Mouse (Mus musculus): ENCODE measurements around the gene Pdia3. TPM values are rescaled to one million over a fixed set of nuclear protein-coding genes. Genes with fewer than 3 reads are reported as not detected.
A peak's percentile ranks its signal among the peaks of the same experiment; 100 is the strongest.

Gene Pdia3
- polyA plus RNA-seq, 1 experiment, result 331 TPM

DNA sequence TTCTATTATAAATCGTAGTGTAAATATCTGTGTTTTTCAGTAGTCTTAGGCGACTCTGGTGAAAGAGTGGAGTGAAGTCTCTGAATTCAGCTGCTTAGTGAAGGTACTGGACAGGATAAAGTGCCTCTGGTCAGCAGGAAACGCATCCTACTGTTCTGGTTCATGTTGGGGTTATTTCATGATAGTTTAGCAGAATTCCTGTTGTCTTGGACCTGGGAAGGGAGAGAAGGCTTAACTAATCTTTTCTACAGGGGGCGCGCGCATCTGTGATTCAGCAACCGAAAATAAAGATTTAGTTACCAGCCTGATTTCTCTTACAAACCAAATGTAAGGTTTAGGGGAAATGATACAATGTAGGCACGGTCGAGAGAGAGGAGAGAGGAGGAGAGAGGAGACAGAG, 34.6 kb downstream of the Pdia3 start:
- WGBS, result 11% methylated on average over 9 of the region's 9 CpGs
- Histone ChIP-seq H3K4me1 (ENCODE audit: control insufficient read depth, insufficient read depth, low read length) (peaks cover 10% of the 10 kb centered on the region), H3K27ac (ENCODE audit: insufficient read depth, low read depth, low read length) (peak overlapping the region; percentile 39; the same call in 1 of the 2 replicates), H3K4me3 (ENCODE audit: insufficient read depth, low read depth, low read length) (no peak overlapping the region)
- TF ChIP-seq CTCF (IDR thresholded peaks at IDR 0.05; ENCODE audit: insufficient read depth, low read depth, low read length), result no peak
- no peak for TF ChIP-seq POLR2A (IDR thresholded peaks at IDR 0.05; ENCODE audit: insufficient read depth, low read depth, low read length)

GRCm38 (mm10) chr2:121448739-121449535, 35.4 kb downstream of the Pdia3 start, which contains the start of gene Serf2:
TSS of gene Serf2 (plus strand) at chr2:121449195.
- Histone ChIP-seq H3K27ac (ENCODE audit: insufficient read depth, low read depth, low read length) (peak within 1 kb of the TSS; percentile 84), H3K4me1 (ENCODE audit: control insufficient read depth, insufficient read depth, low read length) (peaks cover 10% of the 10 kb centered on the region), H3K4me3 (ENCODE audit: insufficient read depth, low read depth, low read length) (peak within 1 kb of the TSS; percentile 89)
- peak; percentile 89 for TF ChIP-seq POLR2A (IDR thresholded peaks at IDR 0.05; ENCODE audit: insufficient read depth, low read depth, low read length)
- TF ChIP-seq CTCF (IDR thresholded peaks at IDR 0.05; ENCODE audit: insufficient read depth, low read depth, low read length), result no peak
- under 1% methylated on average over 72 of the region's 74 CpGs for WGBS

- peak overlapping the region; percentile 89 for H3K4me3 ChIP-seq (ENCODE audit: insufficient read depth, low read depth, low read length)
- peaks cover 10% of the 10 kb centered on the region for H3K4me1 ChIP-seq (ENCODE audit: control insufficient read depth, insufficient read depth, low read length)
- under 1% methylated on average over 54 of the region's 54 CpGs for WGBS
- H3K27ac ChIP-seq (ENCODE audit: insufficient read depth, low read depth, low read length), result peak overlapping the region; percentile 84
- no peak for TF ChIP-seq POLR2A (IDR thresholded peaks at IDR 0.05; ENCODE audit: insufficient read depth, low read depth, low read length)
- TF ChIP-seq CTCF (IDR thresholded peaks at IDR 0.05; ENCODE audit: insufficient read depth, low read depth, low read length), result no peak
These were observed 36.0 kb downstream of the Pdia3 start for GRCm38 (mm10) chr2:121449545-121450011.

DNA sequence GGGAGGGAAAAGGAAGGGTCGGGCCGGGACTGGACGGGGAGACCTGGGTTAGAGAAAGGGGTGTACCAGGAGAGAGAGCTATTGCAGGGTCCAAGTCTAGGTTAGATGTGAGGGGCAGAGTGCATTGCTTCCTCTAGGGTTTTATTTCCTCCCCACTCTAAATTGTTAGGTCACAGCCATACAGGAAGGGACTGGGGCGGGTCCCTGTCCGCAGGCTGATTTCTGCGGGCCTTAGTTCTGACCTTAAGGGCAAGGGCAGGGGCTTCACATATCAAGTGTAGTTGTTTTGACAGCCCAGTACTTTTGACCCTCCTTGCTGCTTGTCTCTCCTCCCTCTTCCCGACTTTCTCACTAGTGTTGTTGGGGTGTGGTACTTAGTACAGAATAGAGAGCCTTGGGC, 36.5 kb downstream of the Pdia3 start:
- H3K4me1 ChIP-seq (ENCODE audit: control insufficient read depth, insufficient read depth, low read length), result peaks cover 10% of the 10 kb centered on the region

DNA sequence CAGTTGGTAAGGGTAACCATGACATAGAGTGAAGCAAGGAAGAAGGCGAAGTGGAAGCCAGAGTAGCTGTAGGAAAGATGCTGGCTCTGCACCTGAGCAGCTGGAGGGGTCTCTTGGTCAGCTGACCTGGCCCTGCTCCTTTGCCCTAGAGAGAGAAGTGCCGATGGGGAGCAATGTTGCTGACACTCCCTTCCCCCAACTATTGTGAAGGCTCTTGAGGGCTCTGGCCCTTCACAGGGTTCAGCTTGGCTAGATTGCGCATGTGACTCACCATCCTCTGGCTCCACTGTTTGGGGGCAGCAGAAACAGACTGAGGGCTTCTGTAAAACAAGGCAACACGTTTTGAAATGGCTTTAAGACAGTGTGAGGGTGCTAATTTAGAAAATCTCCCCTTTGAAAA, 38.8 kb downstream of the Pdia3 start:
- Histone ChIP-seq H3K4me3 (ENCODE audit: insufficient read depth, low read depth, low read length) (no peak overlapping the region), H3K27ac (ENCODE audit: insufficient read depth, low read depth, low read length) (no peak overlapping the region), H3K4me1 (ENCODE audit: control insufficient read depth, insufficient read depth, low read length) (peaks cover 10% of the 10 kb centered on the region)
- WGBS, result 67% methylated on average over 4 of the region's 4 CpGs
- TF ChIP-seq CTCF (IDR thresholded peaks at IDR 0.05; ENCODE audit: insufficient read depth, low read depth, low read length) (no peak), POLR2A (IDR thresholded peaks at IDR 0.05; ENCODE audit: insufficient read depth, low read depth, low read length) (no peak)

More for the DNA sequence above, 36.5 kb downstream of the Pdia3 start:
- TF ChIP-seq CTCF (IDR thresholded peaks at IDR 0.05; ENCODE audit: insufficient read depth, low read depth, low read length) (no peak), POLR2A (IDR thresholded peaks at IDR 0.05; ENCODE audit: insufficient read depth, low read depth, low read length) (no peak)
- 2% methylated on average over 7 of the region's 7 CpGs for WGBS
- peak overlapping the region; percentile 89 for H3K4me3 ChIP-seq (ENCODE audit: insufficient read depth, low read depth, low read length)
- no peak overlapping the region; the same call in 1 of the 2 replicates for H3K27ac ChIP-seq (ENCODE audit: insufficient read depth, low read depth, low read length)

DNA sequence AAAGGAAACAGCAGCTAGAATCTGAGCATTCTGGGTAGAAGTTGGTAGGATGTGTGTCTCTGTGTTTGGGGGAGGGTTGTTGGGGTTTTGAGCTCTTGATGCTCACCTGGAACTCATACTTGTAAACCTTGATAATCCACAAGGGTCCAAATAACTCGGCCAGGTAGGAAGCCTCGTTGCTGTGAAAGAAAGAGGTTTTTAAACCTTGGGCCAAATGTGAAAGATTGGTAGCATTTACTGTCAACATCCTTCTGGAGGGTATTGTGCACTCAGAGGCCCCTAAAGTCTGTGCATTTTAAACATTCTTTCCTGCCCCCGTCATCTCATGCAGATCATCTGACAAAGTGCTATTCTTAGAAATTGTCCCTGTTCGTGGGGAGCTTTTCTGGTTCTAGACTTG, 39.4 kb downstream of the Pdia3 start, which contains the start of gene Hypk:
Gene Hypk (plus strand): TSS at position 301 of the 400 bp plus-strand sequence.
- Histone ChIP-seq H3K27ac (ENCODE audit: insufficient read depth, low read depth, low read length) (no peak within 1 kb of the TSS), H3K4me1 (ENCODE audit: control insufficient read depth, insufficient read depth, low read length) (peaks cover 10% of the 10 kb centered on the region), H3K4me3 (ENCODE audit: insufficient read depth, low read depth, low read length) (no peak within 1 kb of the TSS)
- no peak for TF ChIP-seq CTCF (IDR thresholded peaks at IDR 0.05; ENCODE audit: insufficient read depth, low read depth, low read length)
- no peak for TF ChIP-seq POLR2A (IDR thresholded peaks at IDR 0.05; ENCODE audit: insufficient read depth, low read depth, low read length)
- WGBS, result 64% methylated on average over 4 of the region's 4 CpGs

- H3K4me3 ChIP-seq (ENCODE audit: insufficient read depth, low read depth, low read length), result no peak overlapping the region
- TF ChIP-seq CTCF (IDR thresholded peaks at IDR 0.05; ENCODE audit: insufficient read depth, low read depth, low read length) (no peak), POLR2A (IDR thresholded peaks at IDR 0.05; ENCODE audit: insufficient read depth, low read depth, low read length) (no peak)
- H3K27ac ChIP-seq (ENCODE audit: insufficient read depth, low read depth, low read length), result no peak overlapping the region
- peaks cover 10% of the 10 kb centered on the region for H3K4me1 ChIP-seq (ENCODE audit: control insufficient read depth, insufficient read depth, low read length)
- 87% methylated on average over 6 of the region's 6 CpGs for WGBS
These were observed 40.3 kb downstream of the Pdia3 start for GRCm38 (mm10) chr2:121453917-121454316.

DNA sequence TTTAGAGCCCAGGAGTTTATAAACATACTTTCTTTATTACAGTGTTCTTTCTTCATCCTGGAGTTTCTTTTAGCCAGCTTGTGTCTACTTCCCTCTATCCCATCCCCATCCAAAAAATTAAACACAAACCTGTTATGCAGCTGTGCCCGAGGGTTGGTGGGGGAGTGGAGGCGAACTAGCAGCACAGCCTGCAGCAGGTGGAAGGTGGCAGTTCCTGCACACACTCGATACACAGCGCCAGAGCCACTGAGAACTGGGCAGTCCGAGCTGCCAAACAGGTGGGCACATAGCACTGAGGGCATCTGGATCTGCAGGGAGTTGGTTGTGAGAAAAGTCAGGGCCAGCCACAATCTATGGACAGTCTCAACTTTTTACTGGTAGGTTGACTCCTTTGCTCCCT, 42.0 kb downstream of the Pdia3 start:
- no peak overlapping the region for H3K27ac ChIP-seq (ENCODE audit: insufficient read depth, low read depth, low read length)
- no peak overlapping the region for H3K4me3 ChIP-seq (ENCODE audit: insufficient read depth, low read depth, low read length)
- 79% methylated on average over 5 of the region's 5 CpGs for WGBS
- TF ChIP-seq CTCF (IDR thresholded peaks at IDR 0.05; ENCODE audit: insufficient read depth, low read depth, low read length) (no peak), POLR2A (IDR thresholded peaks at IDR 0.05; ENCODE audit: insufficient read depth, low read depth, low read length) (no peak)
- H3K4me1 ChIP-seq (ENCODE audit: control insufficient read depth, insufficient read depth, low read length), result peaks cover 3% of the 10 kb centered on the region
